Mouse (Mus musculus): Measurements from ENCODE around the gene Igf2bp3. TPM values are rescaled to one million over a fixed set of nuclear protein-coding genes. Genes with fewer than 3 reads are reported as not detected.
A peak's percentile ranks its signal among the peaks of the same experiment; 100 is the strongest.

Gene Igf2bp3
- total RNA-seq, 2 experiments from 2014 or later, result 0.35 TPM; not detected in 1

DNA sequence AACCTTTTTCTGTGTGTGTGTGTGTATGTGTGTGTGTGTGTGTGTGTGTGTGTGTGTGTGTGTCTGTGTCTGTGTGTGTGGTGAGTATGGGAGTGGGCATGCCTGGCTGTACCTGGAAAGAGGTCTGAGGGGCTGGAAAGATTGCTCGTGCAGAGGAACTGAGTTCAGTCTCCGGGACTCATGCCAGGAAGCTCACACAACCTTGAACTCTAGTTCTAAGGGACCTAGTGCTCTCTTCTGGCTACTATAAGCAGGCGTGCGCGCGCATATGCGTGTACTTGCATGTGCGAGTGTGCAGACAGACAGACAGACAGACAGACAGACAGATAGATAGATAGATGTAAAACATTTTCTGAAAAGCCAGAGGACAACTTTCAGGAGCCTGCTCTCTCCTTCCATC, 98.5 kb downstream of the Igf2bp3 start:
- no peak for DNase-seq (ENCODE audit: extremely low spot score in 1 of 2, low spot score in 2 of 2)
- Histone ChIP-seq H3K4me3 (no peak overlapping the region), H3K27ac (no peak overlapping the region)
- TF ChIP-seq CTCF (IDR thresholded peaks at IDR 0.05), result no peak
- intact Hi-C loops (cut with DNase I), result no loop called here

DNA sequence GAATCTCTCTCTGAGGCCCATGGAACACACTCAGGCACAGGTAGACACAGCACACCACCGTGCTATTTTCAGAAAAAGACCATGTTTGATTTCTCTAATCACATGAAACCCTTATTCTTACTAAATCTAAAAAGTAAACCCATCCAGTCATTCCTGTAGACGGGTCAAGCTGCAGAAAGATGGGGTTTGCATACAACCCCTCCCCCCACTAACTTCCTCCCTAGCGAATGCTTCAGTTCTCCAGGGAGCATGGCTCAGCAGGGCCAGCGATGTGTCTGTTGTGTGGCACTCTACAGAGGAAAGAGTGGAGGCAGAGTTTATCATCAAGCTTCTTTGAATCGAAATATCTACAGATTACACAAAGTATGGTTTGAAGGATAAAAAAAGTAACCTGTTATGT, 99.2 kb downstream of the Igf2bp3 start:
- no peak for TF ChIP-seq CTCF (IDR thresholded peaks at IDR 0.05)
- DNase-seq (ENCODE audit: extremely low spot score in 1 of 2, low spot score in 2 of 2), result no peak
- intact Hi-C loops (cut with DNase I), result no loop called here
- Histone ChIP-seq H3K27ac (no peak overlapping the region), H3K4me3 (no peak overlapping the region)

DNA sequence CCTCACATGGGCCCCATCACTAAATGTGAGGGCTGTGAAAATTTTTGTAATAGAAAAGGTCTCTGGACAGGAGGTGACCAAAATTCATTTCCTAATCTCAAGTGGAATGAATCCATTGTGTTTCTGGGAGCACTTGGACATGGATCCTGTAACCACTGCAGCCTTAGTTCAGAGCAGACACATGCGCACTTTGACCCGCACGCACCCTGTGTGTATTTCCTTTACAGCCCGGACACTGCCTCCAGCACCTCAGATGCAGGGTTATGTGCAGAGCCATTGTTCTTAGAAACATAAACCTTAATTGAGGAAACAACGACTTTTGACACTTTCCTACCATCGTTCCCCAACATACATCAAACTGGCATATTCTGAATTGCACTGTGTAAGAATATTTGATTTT, 100.3 kb downstream of the Igf2bp3 start:
- Histone ChIP-seq H3K4me3 (no peak overlapping the region), H3K27ac (no peak overlapping the region)
- DNase-seq (ENCODE audit: extremely low spot score in 1 of 2, low spot score in 2 of 2), result no peak
- intact Hi-C loops (cut with DNase I), result no loop called here
- TF ChIP-seq CTCF (IDR thresholded peaks at IDR 0.05), result no peak

DNA sequence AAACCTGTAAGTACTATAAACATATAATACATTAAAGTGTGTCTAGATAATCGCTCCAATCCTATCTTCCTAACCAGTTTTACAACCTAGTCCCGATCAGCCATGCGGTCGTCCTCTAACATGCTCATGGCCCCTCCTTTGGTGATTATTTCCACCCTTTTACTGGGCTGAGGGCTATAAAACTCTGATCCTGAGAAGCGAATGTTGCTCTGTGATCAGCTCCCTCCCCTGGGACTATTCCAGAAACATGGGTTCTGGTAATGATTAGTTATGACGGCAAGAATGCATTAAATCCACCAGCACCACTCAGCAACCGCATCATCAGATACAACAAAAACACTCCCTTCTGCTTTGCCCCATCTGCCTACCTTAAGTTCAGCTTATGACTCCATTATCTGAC, 100.9 kb downstream of the Igf2bp3 start:
- H3K27ac ChIP-seq, result no peak overlapping the region
- H3K4me3 ChIP-seq, result no peak overlapping the region
- no peak for DNase-seq (ENCODE audit: extremely low spot score in 1 of 2, low spot score in 2 of 2)
- no peak for TF ChIP-seq CTCF (IDR thresholded peaks at IDR 0.05)
- intact Hi-C loops (cut with DNase I), result no loop called here

DNA sequence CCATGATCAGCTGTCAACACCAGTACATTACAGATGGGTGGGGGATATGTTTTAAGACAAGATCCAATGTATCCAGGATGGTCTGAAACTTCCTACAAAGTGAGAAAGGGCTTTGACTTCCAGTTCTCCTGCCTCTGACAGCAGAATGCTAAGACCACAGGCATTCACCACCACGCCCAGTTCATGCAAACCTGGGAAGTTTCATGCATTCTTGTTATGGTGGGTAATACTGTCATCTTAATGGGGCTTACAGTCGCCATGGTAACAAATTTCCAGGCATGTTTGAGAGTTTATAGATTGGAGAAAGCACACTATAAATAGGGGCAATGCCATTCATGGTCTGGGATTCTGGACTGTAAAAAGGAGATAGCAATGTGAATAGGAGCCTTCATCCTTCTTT, 105.6 kb downstream of the Igf2bp3 start:
- H3K27ac ChIP-seq, result no peak overlapping the region
- H3K4me3 ChIP-seq, result no peak overlapping the region
- TF ChIP-seq CTCF (IDR thresholded peaks at IDR 0.05), result no peak
- intact Hi-C loops (cut with DNase I), result no loop called here
- no peak for DNase-seq (ENCODE audit: extremely low spot score in 1 of 2, low spot score in 2 of 2)

DNA sequence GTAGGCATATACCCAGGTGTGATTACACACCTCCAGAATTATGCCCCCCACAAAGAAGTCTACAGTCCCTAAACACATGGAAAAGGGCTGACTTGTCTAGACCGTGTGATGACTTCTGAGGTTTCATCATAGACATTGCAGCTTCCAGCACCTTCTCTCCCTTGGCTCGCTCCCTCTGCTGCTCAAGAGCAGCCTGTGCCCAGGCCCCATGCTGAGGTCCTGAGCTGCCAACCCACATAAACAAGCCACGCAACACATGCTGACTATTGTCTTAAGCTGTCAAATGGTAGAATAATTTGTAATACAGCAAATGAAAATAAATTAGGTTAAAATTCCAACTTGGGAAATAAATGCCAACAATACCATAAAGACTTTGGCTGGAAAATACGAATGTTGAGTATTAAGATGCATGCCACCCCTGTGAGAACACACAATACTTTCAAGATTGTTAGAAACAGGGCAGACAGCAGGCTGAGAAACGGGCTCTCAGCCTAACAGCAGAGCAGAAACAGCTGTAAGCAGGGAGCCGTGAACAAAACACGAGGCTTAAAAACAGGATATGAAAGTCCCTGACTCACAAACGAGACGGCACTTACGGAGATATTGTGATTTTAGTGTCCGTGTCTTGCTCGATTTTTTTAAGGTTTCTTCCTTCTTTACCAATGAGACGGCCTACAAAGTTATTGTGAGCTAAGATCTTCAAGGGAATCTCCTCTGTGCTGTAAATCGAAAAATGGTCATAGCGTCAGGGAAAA, 107.8 kb downstream of the Igf2bp3 start:
- TF ChIP-seq CTCF (IDR thresholded peaks at IDR 0.05), result no peak
- intact Hi-C loops (cut with DNase I), result no loop called here
- DNase-seq (ENCODE audit: extremely low spot score in 1 of 2, low spot score in 2 of 2), result no peak
- H3K27ac ChIP-seq, result no peak overlapping the region
- no peak overlapping the region for H3K4me3 ChIP-seq

DNA sequence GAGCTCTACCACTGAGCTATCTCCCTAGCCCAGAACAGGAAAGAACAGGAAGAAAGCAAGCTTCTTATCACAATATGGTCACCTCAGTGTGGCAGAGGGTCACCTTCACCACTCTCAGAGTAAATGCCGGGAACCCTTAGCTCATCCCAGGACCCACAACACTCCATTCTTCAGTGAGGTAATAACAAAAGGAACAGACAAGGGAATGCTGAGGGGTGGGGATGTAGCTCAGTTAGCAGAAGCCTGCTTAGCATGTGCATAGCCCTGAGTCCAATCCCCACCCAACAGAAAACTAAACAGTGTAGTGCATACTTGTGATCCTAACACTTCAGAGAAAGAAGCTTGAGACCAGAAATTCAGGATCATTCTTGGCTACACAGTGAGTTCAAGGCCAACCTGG, 115.7 kb downstream of the Igf2bp3 start:
- intact Hi-C loops (cut with DNase I), result no loop called here
- no peak for TF ChIP-seq CTCF (IDR thresholded peaks at IDR 0.05)
- Histone ChIP-seq H3K27ac (no peak overlapping the region), H3K4me3 (no peak overlapping the region)
- no peak for DNase-seq (ENCODE audit: extremely low spot score in 1 of 2, low spot score in 2 of 2)

DNA sequence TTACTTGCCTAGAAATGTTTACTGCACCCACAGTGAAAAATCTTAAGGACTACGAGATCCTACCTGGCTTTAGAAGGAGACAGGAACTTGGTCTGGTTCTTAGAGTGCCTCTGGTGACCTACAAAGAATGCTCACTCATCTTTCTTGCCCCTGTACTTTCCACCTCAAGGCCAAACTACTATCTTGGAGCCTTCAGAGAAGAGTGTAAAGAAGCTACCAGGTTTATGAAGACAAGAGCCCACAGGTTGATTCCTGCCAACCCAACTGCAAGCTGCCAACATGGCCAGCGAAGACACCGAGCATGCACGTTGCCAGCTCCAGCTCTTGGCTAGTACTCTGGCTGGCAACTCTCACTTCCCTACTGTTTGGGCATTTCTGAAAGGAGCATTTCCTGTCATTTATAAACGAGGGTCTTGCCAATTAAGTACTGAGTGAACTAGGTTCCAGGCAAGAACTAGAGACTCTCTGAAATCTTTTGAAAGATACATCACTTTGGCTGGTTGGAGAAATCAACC, 117.1 kb downstream of the Igf2bp3 start:
- intact Hi-C loops (cut with DNase I), result no loop called here
- Histone ChIP-seq H3K4me3 (no peak overlapping the region), H3K27ac (peak overlapping the region; percentile 34; the same call in 1 of the 2 replicates)
- no peak for DNase-seq (ENCODE audit: extremely low spot score in 1 of 2, low spot score in 2 of 2)
- TF ChIP-seq CTCF (IDR thresholded peaks at IDR 0.05), result no peak

DNA sequence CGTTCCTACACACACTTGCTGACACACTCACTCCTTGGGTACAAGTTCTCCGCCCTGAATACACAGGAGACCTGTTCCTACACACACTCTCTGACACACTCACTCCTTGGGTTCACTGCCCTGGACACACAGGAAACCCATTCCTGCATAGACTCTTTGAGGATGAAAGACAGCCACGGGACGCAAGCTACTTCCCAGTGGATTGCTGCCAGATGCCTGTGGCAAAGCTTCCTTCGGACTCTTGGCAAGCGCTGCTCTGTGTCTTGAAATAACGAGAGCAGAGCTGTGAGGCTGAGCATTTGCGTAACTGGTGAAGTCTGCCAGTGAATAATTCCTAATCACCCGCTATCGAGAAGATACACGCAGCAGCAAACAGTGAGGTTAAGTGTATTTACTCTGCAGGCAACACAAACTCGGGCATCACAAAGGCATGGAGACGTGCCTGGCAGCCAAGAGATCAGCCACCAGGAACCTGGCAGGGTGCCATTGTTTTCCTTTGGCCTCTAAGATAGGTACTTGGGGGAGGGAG, 117.8 kb downstream of the Igf2bp3 start:
- DNase-seq (ENCODE audit: extremely low spot score in 1 of 2, low spot score in 2 of 2), result peak; percentile 47 to 59
- no peak for TF ChIP-seq CTCF (IDR thresholded peaks at IDR 0.05)
- Histone ChIP-seq H3K4me3 (peak overlapping the region; percentile 22; the same call in 1 of the 2 replicates), H3K27ac (peak overlapping the region; percentile 55; the same call in 1 of the 2 replicates)
- intact Hi-C loops (cut with DNase I), result no loop called here

DNA sequence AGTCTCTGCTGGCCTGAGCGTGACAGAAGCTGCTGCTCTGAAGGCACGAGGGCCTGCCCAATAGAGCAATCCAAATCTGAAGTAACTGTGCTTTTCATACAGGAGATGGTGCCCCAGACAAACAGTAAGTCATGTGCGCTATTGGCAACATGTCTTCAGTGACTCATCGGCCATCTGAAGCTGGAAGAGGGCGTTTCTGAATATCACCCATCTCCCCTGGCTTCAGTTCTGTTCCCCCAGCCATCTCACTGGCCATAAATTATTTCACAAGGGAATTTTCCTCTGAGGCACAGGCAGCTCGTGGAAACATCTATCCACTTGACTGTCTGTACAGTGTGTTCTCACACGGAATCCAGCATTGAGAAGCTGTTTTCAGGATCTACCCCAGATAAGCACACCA, 118.3 kb downstream of the Igf2bp3 start:
- H3K4me3 ChIP-seq, result no peak overlapping the region
- DNase-seq (ENCODE audit: extremely low spot score in 1 of 2, low spot score in 2 of 2), result no peak
- H3K27ac ChIP-seq, result peak overlapping the region; percentile 55; the same call in 1 of the 2 replicates
- TF ChIP-seq CTCF (IDR thresholded peaks at IDR 0.05), result no peak
- intact Hi-C loops (cut with DNase I), result no loop called here

DNA sequence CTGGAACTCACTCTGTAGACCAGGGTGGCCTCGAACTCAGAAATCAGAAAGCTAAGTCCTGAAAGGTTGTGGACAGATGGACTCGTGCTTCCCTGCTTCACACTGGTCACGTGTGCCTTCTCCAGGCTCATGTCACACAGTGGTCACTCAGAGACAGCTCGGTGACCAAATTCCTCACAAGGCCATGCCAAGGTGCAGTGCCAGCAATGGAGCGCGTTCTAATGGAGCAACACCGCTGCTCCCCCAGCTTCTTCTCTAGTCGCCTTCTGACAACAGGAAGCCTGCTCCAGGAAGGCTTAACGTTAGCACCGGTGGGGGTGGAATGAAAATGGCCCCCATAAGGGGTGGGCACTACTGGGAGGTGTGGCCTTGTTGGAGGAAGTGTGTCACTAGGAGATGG, 119.8 kb downstream of the Igf2bp3 start:
- no peak overlapping the region for H3K4me3 ChIP-seq
- no peak overlapping the region for H3K27ac ChIP-seq
- intact Hi-C loops (cut with DNase I), result no loop called here
- TF ChIP-seq CTCF (IDR thresholded peaks at IDR 0.05), result no peak
- DNase-seq (ENCODE audit: extremely low spot score in 1 of 2, low spot score in 2 of 2), result no peak

DNA sequence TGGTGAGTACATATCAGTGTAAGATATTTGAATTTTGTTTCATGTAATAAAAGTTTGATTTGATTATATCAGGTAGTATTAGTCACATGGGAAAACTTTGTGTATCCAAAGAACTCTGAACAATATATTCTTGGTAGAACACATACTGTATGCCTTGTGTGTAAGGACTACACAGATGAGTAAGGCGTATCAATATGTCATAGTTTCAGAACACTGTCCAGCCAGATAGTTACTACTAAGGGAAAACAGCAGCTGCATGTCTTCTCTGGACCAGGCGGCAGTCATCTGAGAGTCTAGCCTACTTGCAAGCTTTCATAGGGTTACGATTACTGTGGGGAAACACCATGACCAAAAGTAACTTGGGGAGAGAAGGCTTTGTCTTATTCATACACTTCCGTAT, 131.7 kb downstream of the Igf2bp3 start:
- intact Hi-C loops (cut with DNase I), result no loop called here
- no peak overlapping the region for H3K27ac ChIP-seq
- no peak overlapping the region for H3K4me3 ChIP-seq
- DNase-seq (ENCODE audit: extremely low spot score in 1 of 2, low spot score in 2 of 2), result no peak
- no peak for TF ChIP-seq CTCF (IDR thresholded peaks at IDR 0.05)

DNA sequence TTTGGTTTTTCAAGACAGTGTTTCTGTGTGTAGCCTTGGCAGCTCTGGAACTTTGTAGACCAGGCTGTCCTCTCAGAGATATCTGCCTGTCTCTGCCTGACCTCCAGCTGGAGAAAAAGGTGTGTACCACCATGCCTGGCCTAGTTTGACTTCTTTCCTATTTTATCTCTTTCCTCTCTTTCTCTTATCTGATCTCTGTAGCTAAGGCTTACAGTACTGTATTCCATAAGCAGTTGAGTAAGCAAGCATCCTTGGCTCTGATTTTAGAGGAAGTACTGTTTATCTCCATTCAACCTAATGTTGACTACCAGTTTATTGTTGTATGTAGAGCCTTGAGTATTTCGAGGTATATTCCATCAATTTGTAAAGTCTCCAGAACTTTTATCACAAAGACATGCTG, 135.4 kb downstream of the Igf2bp3 start:
- no peak overlapping the region for H3K27ac ChIP-seq
- no peak for DNase-seq (ENCODE audit: extremely low spot score in 1 of 2, low spot score in 2 of 2)
- TF ChIP-seq CTCF (IDR thresholded peaks at IDR 0.05), result no peak
- intact Hi-C loops (cut with DNase I), result no loop called here
- no peak overlapping the region for H3K4me3 ChIP-seq
